Mouse (Mus musculus) forelimb bud, embryonic 11.5 days (tissue): ENCODE measurements around the gene Thap3.
"Not testable (repeated sequence)": the region's sequence is repeated elsewhere in the genome, so short reads cannot be mapped to it uniquely, and the experiment has no call there.

Source experiments
- DNase-seq: peaks from one replicate; pipeline ENCODE4 v3.0.0-alpha.2; 2012; ENCODE audit warnings: low read depth, low spot score

Gene Thap3

GRCm38 (mm10) chr4:151988342-151989109, at the start of gene Thap3:
TSS of gene Thap3 (minus strand) at chr4:151988997.
- DNase-seq: peak; percentile 59

DNA sequence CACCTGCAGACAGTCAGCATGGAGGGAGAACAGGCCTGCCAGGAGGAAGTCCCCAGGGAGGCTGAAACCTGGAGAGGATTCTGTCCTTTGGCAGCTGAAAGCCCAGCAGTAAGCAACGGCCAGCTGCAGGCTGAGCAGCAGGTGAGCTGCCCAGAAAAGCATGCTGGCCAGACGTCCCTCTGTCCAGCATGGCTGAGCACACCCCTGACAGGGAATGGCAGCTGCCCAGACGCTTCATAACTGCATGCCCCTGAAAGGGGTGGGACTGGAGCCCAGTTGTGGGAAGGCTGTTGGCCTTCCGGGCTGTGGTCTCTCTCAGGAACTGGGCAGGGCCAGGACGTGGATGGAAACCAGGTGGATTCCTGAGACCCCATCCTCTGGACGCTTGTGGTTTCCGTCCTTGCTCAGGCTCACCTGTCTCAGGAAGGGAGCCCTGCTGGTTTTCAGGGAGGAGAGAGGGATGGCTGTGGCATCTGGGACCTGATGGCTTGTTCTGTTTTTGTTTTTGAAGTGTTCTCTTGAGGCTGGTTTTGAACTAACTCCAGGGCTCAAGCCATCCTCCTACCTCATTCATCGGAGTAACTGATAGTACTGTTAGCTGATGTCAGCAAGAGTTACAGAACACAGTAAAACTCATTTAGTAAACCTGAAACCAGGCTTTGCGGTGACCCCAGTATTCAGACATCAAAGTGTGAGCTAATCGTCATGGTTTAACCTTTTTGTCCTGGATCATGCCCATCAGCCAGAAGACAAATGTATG, 49.6 kb upstream of the Thap3 start, which contains the start of gene Tas1r1:
Tas1r1 (minus strand) TSS at position 344 of the 760 bp plus-strand sequence.
- no peak for DNase-seq

GRCm38 (mm10) chr4:152036464-152036863, 47.7 kb upstream of the Thap3 start:
- not testable (repeated sequence) for DNase-seq

DNA sequence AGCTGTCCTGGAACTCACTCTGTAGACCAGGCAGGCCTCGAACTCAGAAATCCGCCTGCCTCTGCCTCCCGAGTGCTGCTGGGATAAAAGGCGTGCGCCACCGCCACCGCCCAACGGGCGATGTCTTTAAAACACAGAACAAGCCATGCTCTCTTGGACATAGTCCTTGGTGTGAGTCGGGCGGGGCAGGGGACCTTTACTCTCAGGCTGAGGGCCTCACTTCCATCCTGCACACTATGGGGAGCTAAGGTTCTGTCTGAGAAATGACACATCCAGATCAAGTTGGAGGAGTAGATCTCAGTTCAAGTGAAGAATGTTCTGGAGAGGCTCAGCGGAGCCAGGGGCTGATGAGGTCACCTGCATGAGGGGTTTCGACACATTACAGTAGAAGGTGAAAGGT, 44.1 kb upstream of the Thap3 start:
- no peak for DNase-seq

DNA sequence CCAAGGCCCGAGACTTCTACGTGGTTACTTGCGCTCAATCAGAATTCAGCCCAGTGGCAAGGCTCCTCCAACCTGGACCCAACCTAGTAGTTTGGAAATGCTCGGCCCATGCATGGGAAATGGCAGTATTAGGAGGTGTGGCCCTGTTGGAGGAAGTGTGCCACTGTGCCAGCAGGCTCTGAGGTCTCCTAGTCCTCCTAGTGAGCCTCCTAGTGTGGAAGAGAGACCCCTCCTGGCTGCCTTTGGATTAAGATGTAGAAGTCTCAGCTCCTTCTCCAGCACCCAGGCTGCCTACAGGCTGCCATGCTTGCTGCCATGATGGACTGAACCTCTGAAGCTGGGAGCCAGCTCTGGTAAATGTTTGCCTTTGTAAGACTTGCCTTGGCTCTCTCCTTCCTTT, 41.2 kb upstream of the Thap3 start:
- no peak for DNase-seq

GRCm38 (mm10) chr4:152029087-152029486, 40.3 kb upstream of the Thap3 start:
- DNase-seq: no peak

DNA sequence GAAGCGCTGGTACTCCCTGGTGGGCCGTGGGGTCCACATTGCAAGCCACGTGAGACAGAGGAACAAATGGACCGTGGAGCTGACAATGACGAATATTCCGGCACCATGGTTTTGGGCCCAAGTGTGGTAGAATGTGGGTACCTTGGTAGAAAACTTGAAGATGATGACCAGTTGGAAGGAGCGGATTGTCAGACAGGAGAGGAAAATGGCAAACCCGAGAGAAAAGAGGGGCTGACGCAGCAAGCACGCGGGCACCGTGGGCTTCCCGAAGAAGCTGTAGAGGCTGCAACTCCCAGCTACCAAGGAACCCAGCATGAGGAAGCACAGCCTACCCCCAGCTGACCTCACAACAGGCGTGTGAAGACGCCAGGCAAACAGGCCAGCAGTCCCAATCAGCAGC, 39.7 kb upstream of the Thap3 start:
- DNase-seq: no peak

DNA sequence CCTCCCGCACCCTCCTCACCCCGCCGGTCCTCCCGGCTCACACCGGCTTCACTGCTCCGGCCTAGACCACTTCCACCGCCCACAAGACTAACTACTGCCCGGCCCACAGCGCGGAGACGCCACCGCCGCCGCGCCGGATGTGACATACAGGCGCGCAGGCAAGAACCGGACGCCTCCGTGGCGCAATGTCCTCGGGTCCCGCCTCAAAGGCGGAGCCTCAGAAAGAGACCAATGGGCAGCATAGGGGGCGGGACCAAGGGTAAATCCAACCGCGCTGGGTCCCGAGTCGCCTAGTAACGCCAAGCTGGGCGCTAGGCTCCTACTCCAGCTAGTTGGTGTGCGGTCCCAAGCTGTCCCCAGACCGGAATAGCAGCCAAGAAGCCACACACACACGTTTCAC, 38.7 kb upstream of the Thap3 start, which contains the start of gene Zbtb48:
Zbtb48 (minus strand) TSS at position 148 of the 400 bp plus-strand sequence.
- DNase-seq: peak; percentile 95

DNA sequence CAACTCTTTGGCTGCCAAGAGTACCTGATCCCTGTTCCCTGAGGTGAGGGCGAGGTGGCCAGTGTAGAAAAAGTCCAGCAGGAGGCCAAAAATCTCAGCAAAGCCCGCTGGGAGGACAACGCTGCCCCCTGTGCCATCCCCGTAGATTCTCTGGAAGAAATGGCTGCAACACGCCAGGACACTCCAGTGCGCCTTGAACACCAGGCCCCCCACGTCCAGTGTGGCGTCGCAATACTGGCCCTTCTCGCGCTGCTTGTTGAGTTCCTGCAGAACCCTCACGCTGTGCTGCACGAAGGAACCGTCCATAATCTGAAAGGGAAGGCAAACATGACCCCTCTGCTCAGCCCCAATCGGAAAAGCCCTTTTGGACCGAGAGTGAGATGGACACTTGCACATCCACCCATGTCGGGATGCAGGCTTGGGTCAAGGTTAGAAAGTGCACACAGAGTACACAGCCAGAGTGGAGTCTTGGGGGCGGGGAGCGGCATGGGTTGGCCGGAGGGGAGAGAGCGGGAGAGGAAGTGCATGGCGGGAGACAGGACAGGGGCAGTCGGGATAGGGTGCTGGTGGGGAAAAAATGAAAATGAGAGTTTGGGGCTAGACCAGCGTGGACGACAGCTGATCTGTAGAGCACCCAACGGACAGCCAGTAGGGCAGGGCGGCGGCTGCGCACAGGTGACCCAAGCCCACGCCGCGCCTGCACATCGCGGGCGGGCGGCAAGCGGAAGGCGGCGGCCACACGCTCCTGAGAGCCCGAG, 38.1 kb upstream of the Thap3 start:
- no peak for DNase-seq

DNA sequence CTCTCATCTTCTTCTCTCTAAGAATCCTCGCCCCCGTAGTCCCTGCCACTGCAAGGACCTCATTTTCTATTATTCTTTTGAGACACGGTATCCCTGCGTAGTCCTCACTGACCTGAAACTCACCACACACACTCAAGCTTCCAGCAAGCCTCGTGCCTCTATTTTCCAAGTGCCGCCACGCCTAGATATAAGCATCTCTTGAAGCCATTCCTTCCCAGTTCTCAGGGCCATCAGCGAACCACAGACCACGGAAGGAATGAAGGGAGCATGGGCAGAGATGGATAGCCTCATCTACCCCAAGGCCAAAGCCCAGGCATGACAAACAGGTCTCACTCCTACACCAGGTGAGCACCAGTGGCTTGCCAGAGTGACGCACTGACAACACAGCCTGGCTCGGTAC, 35.7 kb upstream of the Thap3 start:
- no peak for DNase-seq

DNA sequence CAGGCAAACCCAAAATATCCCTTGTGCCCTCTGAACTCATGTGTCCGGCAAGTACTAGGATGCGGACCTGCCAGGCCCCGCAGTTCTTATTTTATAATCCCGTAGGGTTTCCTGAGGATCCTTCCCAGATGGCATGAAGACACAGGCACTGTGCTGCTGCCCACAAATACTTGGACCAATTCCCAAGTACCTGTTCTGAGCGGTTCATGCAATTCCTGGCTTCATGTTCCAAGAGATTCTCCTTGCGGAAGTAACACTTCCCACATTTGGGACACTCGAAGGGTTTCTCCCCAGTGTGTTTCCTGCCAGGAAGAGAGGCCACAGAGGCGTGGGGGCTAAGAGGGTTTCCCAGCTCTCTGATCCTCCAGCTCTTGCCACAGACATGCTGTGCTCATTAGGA, 33.7 kb upstream of the Thap3 start:
- DNase-seq: no peak

DNA sequence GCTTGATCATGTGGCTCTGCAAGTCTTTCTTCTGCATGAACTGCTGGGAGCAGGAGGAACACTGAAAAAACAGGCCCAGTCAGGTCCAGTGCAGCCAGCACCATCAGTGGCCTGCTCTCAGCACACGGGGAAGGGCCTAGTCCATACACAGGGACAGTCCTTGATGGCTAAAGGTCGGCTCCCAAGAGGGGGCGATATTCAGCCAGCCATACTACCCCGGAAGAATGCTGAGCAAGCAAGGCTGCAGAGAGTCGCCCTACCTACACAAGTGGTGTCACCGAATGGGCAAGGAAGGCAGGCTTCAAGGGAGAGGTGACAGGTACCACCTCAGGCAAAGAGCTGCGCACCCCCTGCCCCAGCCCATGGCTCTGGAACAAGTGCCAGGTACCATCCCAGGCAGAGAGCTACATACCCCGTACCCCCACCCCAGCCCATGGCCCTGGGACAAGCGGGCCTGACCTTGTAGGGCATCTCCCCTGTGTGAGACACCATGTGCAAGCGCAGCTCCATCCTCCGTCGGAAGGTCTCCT, 32.8 kb upstream of the Thap3 start:
- DNase-seq: no peak

DNA sequence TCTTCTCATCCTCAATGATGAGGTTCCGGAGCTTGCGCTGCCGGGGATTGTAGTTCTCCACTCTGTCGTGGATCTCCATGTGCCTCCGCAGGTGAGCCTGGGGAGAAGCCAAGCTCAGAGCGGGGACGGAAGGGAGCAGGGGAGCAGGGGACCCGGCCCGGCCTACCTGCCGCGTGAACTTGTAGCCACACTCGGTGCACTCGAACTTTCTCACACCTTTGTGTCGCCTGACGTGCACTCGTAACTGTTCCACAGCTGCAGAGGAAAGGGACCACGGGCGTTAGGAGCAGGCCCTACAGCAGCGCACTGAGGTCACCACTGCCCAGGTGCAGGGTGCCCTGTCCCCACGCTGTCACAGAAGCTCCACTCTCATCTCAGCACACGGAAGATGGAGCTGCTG, 31.2 kb upstream of the Thap3 start:
- DNase-seq: no peak

DNA sequence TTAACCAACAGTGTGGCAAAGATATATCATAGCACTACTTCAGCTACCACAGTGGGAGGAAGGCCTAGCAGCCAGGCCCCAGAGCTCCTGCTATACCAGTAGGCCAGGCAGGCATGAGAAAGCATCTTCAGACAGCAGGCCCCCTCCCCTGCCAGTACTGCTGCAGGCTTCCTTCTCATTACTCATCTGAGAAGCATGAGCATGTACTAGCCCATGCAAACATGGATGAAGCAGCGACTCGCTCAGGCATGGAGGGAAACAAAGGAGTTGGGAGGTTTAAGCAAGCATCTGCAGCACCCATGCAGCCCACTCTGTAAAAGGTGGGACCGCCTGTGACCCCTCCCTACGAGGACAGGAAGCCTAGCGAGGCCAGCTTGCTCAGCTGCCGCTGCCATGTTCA, 30.3 kb upstream of the Thap3 start:
- no peak for DNase-seq

DNA sequence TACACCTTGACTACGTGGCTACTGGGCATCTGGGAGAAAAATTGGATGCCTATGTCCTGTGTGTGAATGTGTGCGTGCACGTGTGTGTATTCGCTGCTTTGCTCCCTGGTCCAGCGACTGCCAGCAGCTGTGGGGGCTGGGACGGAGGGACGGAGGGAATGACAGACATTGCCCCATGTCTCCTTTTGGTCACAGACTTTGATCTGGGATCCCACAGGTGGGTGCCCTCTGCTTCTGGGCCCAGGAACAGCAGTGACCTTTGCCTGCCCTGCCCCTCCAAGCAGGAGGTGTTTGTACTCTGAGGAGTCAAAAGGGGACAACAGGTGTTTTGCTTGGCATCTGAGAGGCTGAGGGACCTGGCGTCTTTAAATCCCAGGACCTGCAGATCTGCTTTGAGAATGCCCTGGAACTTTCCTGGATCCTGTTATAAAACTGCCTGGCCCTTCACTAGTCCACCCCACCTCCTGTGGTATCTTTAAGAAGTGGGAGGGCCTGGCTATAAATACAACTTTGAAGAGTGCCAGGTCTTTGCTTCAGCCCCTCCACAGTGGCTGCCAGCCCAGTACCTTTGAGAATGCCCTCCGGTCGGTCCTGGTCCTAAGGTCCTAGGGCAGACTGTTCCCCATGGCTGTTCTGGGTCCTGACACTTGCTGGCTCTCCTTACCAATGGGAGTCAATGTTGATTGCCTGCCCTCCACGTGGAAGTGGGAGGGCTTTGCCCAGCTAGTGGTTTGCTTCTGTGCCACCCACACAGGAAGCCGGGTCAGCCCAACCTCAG, 24.4 kb upstream of the Thap3 start:
- DNase-seq: no peak

DNA sequence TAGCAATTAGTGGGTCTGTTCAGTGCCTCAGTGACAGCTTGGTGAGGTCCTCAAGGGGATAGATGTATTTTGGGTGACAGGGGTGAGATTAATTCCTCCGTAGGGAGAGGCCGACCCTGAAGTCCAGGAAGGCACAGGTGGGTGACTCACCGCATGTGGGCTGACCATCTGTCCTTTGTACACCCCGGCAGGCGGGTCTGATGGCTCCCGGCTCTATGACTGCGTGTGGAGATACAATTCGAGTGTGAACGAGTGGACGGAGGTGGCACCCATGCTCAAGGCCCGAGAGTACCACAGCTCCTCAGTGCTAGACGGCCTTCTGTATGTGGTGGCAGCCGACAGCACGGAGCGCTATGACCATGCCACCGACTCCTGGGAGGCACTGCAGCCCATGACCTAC, 23.3 kb upstream of the Thap3 start:
- no peak for DNase-seq

DNA sequence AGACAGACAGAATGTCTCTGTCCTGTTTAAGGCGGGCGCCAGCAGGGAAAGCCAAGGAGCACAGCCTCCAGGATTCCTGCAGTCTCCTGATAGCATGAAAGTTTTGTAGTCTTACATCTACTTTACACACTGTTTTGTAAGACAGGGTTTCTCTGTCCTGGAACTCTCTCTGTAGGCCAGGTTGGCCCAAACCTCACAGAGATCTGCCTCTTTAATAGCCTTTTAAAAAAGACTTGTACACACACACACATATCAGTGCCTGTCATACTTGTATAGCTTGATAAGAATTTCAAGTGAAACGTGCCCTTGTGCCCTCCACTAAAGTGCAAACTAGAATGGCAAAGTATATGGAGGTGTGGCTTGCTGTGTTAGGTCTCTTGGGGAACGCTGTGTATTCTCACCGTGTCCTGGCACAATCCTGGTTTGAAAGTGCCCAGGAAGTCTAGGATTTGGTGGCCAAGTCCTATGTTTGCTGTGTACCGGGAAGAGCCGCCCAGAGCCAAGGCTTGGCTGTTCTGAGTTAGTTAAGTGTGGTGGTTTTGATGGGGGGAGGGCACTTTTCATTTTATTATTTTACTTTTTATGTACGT, 22.5 kb upstream of the Thap3 start:
- DNase-seq: no peak

DNA sequence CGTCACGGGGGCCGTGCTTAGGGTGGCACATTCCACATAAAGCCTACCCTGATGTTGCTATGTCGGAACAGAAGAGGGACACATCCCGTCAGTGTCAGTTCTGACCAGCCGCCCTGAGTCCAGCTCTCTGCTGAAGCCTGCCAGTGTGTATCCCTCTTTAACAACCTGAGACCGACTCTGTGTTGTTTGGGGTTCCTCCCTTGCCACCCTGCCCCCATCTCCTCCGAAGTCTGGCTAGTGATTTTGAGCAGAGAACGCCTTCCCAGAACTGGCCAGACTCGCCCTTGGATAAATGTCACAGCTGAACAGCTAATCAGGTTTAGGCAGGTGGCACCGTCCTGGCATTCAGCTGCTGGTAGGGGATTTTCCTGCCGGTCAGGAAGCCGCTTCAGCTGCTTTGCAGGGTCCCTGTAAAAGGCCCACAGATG, 21.9 kb upstream of the Thap3 start:
- DNase-seq: no peak

DNA sequence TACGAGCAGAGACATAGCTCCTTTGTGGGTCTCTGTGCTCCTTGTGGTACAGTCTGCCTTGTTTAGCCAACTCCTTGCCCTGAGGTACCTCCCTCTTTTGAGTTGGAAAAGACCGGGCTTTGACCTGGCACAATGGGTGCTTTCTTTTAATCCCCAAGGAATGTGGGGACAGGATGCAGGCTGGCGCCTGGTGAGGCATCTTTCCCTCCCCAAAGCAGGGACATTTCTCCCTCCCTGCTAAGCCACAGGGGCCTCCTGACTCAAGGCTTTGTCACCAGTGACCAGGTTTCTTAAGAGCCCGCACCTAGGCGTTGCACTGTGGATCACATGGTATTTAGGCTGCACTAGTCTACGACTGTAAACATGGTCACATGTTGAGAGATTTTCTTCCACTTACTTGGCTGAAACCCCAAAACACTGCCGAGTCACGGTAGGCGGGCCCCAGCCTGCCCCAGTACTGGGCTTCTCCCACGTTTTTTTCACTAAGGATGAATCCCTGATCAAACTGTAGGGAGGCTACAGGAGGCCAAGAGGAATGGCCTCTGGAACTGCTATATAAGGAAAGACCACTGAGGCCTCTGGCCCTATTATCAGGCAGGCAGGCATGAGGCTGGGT, 21.4 kb upstream of the Thap3 start:
- no peak for DNase-seq
